ENCODE assay signal across 12 mouse cellular contexts in the genomic region with DNA sequence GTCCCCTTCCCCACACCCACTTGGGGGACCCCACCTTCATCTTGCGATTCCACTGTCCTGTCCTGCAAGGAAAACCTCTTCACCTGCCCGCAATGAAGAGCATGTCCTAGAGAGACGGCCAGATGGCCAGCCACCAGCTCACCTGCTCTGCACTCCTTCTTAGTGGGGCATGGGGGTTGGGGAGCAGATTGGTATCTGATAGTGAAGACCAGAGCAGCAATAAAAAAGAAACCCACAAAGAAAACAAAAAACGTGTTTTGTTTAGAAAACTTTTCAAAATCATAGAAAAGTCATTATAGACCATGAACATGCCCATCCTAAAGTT. TPM values are rescaled to one million over a fixed set of nuclear protein-coding genes. Genes with fewer than 3 reads are reported as not detected.
A peak's percentile ranks its signal among the peaks of the same experiment; 100 is the strongest.
DNase-seq lines count a peak whose midpoint lies in the region; ATAC-seq and TF ChIP-seq lines count a peak whose summit lies in the region.
"Had no signal": no experiment of that assay in that cellular context is flagged by ENCODE, and none has a peak within 500 bp of the region (broad histone marks: within the 10 kb centered on the region; RNA-seq: fewer than 3 reads in every experiment).

No protein-coding gene starts in this region.

- no peaks in the 10 kb centered on the region for H3K36me3 ChIP-seq in heart, embryonic 14.5 days (ENCODE audit: control insufficient read depth, insufficient read depth, low read length)
- peaks cover 0 to 8% of the 10 kb centered on the region in 2 experiments; a peak in 2 of 4 replicates for H3K36me3 ChIP-seq in MEL (ENCODE audit: control insufficient read depth in 1 of 2, insufficient read depth in 2 of 2, low read length in 2 of 2)
- no peaks in the 10 kb centered on the region for H3K36me3 ChIP-seq in forebrain, embryonic 14.5 days (ENCODE audit: control insufficient read depth, insufficient read depth, low read length)
- H3K36me3 ChIP-seq in liver, postnatal 0 days (replicated peaks; ENCODE audit: insufficient read depth, low read length) = no peaks in the 10 kb centered on the region

- H3K4me1 ChIP-seq in heart, embryonic 14.5 days (ENCODE audit: control insufficient read depth in 2 of 2, insufficient read depth in 2 of 2, low read length in 2 of 2) = peaks cover 6 to 7% of the 10 kb centered on the region in 2 experiments; a peak in 2 of 4 replicates
- peaks cover 8 to 15% of the 10 kb centered on the region in 2 experiments for H3K4me1 ChIP-seq in MEL (ENCODE audit: control insufficient read depth in 1 of 2, insufficient read depth in 2 of 2, low read length in 2 of 2)
- 0 out of 2 replicates have a peak, but pooled peaks cover 5% of the 10 kb centered on the region for H3K4me1 ChIP-seq in forebrain, embryonic 14.5 days (ENCODE audit: control insufficient read depth, insufficient read depth, low read length)
- H3K4me1 ChIP-seq in liver, postnatal 0 days (ENCODE audit: insufficient read depth) = peaks cover 8% of the 10 kb centered on the region

- TF ChIP-seq POLR2A in MEL (IDR thresholded peaks at IDR 0.05; ENCODE audit: control insufficient read depth in 1 of 2, insufficient read depth in 1 of 2, low read depth in 1 of 2, low read length in 2 of 2, poor library complexity in 1 of 2) = no peak

- H3K79me2 ChIP-seq in MEL (ENCODE audit: control insufficient read depth, insufficient read depth, low read length, poor library complexity) = no peaks in the 10 kb centered on the region

- TF ChIP-seq EP300 in MEL (IDR thresholded peaks at IDR 0.05; ENCODE audit: low read depth in 1 of 2, low read length in 2 of 2) = no peak
- no peak for TF ChIP-seq EP300 in liver, postnatal 0 days (IDR thresholded peaks at IDR 0.05; ENCODE audit: low read depth)

- no peak for TF ChIP-seq RAD21 in MEL (IDR thresholded peaks at IDR 0.05; ENCODE audit: low read depth, low read length)

- no peak overlapping the region for H3K27ac ChIP-seq in heart, embryonic 14.5 days (replicated peaks in 1 of 2; ENCODE audit: control insufficient read depth in 1 of 2, insufficient read depth in 1 of 2, low read depth in 2 of 2, low read length in 2 of 2)
- peak overlapping the region; percentile 72 for H3K27ac ChIP-seq in MEL (ENCODE audit: control insufficient read depth, low read depth, low read length)
- no peak overlapping the region for H3K27ac ChIP-seq in forebrain, embryonic 14.5 days (ENCODE audit: low read depth, low read length)
- H3K27ac ChIP-seq in liver, postnatal 0 days (ENCODE audit: low read depth) = no peak overlapping the region
- H3K27ac ChIP-seq: macrophage had no signal

- no peak for TF ChIP-seq CTCF in MEL (IDR thresholded peaks at IDR 0.05 in 2 of 3, conservative IDR thresholded peaks at IDR 0.05 in 1 of 3; ENCODE audit: control insufficient read depth in 1 of 3, insufficient read depth in 1 of 3, low read depth in 2 of 3, low read length in 3 of 3, poor library complexity in 1 of 3, severe bottlenecking in 1 of 3)
- TF ChIP-seq CTCF in liver, postnatal 0 days (IDR thresholded peaks at IDR 0.05; ENCODE audit: low read depth) = no peak

- no peak overlapping the region for H3K9ac ChIP-seq in heart, embryonic 14.5 days (ENCODE audit: low read length)
- H3K9ac ChIP-seq in MEL (ENCODE audit: control insufficient read depth, low read depth, low read length, poor library complexity, severe bottlenecking) = peak overlapping the region; percentile 41
- H3K9ac ChIP-seq in forebrain, embryonic 14.5 days (ENCODE audit: low read length) = peak overlapping the region; percentile 43; the same call in 1 of the 2 replicates
- H3K9ac ChIP-seq in liver, postnatal 0 days (replicated peaks) = no peak overlapping the region

- H3K4me2 ChIP-seq in heart, embryonic 14.5 days (ENCODE audit: low read length) = peak overlapping the region; percentile 49
- H3K4me2 ChIP-seq in forebrain, embryonic 14.5 days (ENCODE audit: low read length) = peak overlapping the region; percentile 37
- H3K4me2 ChIP-seq in liver, postnatal 0 days (ENCODE audit: low read depth, low read length) = peak overlapping the region; percentile 56

- H3K4me3 ChIP-seq in heart, embryonic 14.5 days (ENCODE audit: control insufficient read depth in 1 of 2, insufficient read depth in 1 of 2, low read depth in 1 of 2, low read length in 2 of 2) = peak overlapping the region in 1 of 2 experiments; percentile 15; a peak in 2 of 4 replicates
- peak overlapping the region; percentile 41 to 57 for H3K4me3 ChIP-seq in MEL (ENCODE audit: control insufficient read depth in 1 of 2, insufficient read depth in 1 of 2, low read depth in 2 of 2, low read length in 2 of 2)
- H3K4me3 ChIP-seq in forebrain, embryonic 14.5 days (ENCODE audit: low read depth, low read length) = peak overlapping the region; percentile 10; the same call in 1 of the 2 replicates
- H3K4me3 ChIP-seq in liver, postnatal 0 days (ENCODE audit: low read depth, low read length) = peak overlapping the region; percentile 29
- H3K4me3 ChIP-seq: erythroblast, embryonic 14.5 days had no signal

- peaks cover 47% of the 10 kb centered on the region for H3K27me3 ChIP-seq in heart, embryonic 14.5 days (ENCODE audit: control insufficient read depth, insufficient read depth, low read length)
- H3K27me3 ChIP-seq in MEL (ENCODE audit: control insufficient read depth in 1 of 2, insufficient read depth in 2 of 2, low read length in 2 of 2) = no peaks in the 10 kb centered on the region
- 0 out of 2 replicates have a peak, but pooled peaks cover 5% of the 10 kb centered on the region for H3K27me3 ChIP-seq in forebrain, embryonic 14.5 days (replicated peaks; ENCODE audit: control insufficient read depth, insufficient read depth, low read length)
- peaks cover 22% of the 10 kb centered on the region for H3K27me3 ChIP-seq in liver, postnatal 0 days (ENCODE audit: insufficient read depth, low read length)
- H3K27me3 ChIP-seq: CH12.LX had no signal

- no peaks in the 10 kb centered on the region for H3K9me3 ChIP-seq in heart, embryonic 14.5 days (ENCODE audit: control insufficient read depth, low read length)
- no peaks in the 10 kb centered on the region for H3K9me3 ChIP-seq in MEL (replicated peaks; ENCODE audit: insufficient read depth, low read length)
- no peaks in the 10 kb centered on the region for H3K9me3 ChIP-seq in forebrain, embryonic 14.5 days (replicated peaks; ENCODE audit: control insufficient read depth, low read length)
- no peaks in the 10 kb centered on the region for H3K9me3 ChIP-seq in liver, postnatal 0 days (ENCODE audit: low read length)

- no peak for ATAC-seq in heart, embryonic 14.5 days (ENCODE audit: insufficient number of reproducible peaks, insufficient read depth, low FRiP score, low read depth)
- no peak for ATAC-seq in forebrain, embryonic 14.5 days
- ATAC-seq in liver, postnatal 0 days = no peak

- DNase-seq in heart, adult 11 months = no peak
- peak; percentile 48 for DNase-seq in MEL (ENCODE audit: low read depth, low spot score)
- no peak for DNase-seq in forebrain, embryonic 14.5 days (ENCODE audit: low spot score)
- no peak for DNase-seq in liver, postnatal 0 days
- no peak for DNase-seq in right cerebral cortex, postnatal 36 days (ENCODE audit: low spot score in 2 of 2)
- no peak for DNase-seq in thymus, postnatal 25 days
- DNase-seq in right cerebral cortex, adult 18-20 months = no peak

- WGBS in heart, embryonic 14.5 days = 3% methylated on average over 4 of the region's 4 CpGs
- WGBS in forebrain, embryonic 14.5 days = 21% methylated on average over 4 of the region's 4 CpGs
- WGBS in liver, postnatal 0 days (ENCODE audit: insufficient replicate concordance) = 16% methylated on average over 4 of the region's 4 CpGs

TF ChIP-seq in MEL, 35 proteins besides CTCF, POLR2A, EP300 and RAD21:
- no peak for TF ChIP-seq BHLHE40 (IDR thresholded peaks at IDR 0.05; ENCODE audit: borderline replicate concordance, low read depth, low read length)
- TF ChIP-seq MXI1 (IDR thresholded peaks at IDR 0.05; ENCODE audit: low read depth, low read length) = no peak
- no peak for TF ChIP-seq ZMIZ1 (IDR thresholded peaks at IDR 0.05; ENCODE audit: low read depth, low read length)
- TF ChIP-seq SIN3A (IDR thresholded peaks at IDR 0.05; ENCODE audit: low read length) = no peak
- TF ChIP-seq POLR2AphosphoS5 (IDR thresholded peaks at IDR 0.05; ENCODE audit: borderline replicate concordance, low read depth, low read length) = no peak
- no peak for TF ChIP-seq USF1 (IDR thresholded peaks at IDR 0.05; ENCODE audit: low read depth, low read length)
- no peak for TF ChIP-seq MYC (IDR thresholded peaks at IDR 0.05; ENCODE audit: low read depth, low read length)
- TF ChIP-seq MEF2A (IDR thresholded peaks at IDR 0.05; ENCODE audit: extremely low read depth, insufficient replicate concordance, low read depth, low read length, poor library complexity, severe bottlenecking) = no peak
- no peak for TF ChIP-seq NRF1 (IDR thresholded peaks at IDR 0.05; ENCODE audit: insufficient read depth, low read depth, low read length, poor library complexity, severe bottlenecking)
- no peak for TF ChIP-seq ZC3H11A (IDR thresholded peaks at IDR 0.05; ENCODE audit: low read depth, low read length)
- no peak for TF ChIP-seq ZNF384 (IDR thresholded peaks at IDR 0.05; ENCODE audit: low read depth, low read length)
- TF ChIP-seq JUND (IDR thresholded peaks at IDR 0.05; ENCODE audit: low read depth, low read length) = no peak
- no peak for TF ChIP-seq MAFK (IDR thresholded peaks at IDR 0.05; ENCODE audit: borderline replicate concordance, low read depth, low read length)
- TF ChIP-seq E2F4 (IDR thresholded peaks at IDR 0.05; ENCODE audit: borderline replicate concordance, low read depth, low read length) = no peak
- no peak for TF ChIP-seq RCOR1 (IDR thresholded peaks at IDR 0.05; ENCODE audit: low read depth, low read length)
- TF ChIP-seq ELF1 (IDR thresholded peaks at IDR 0.05; ENCODE audit: low read depth, low read length) = no peak
- TF ChIP-seq MYB (IDR thresholded peaks at IDR 0.05; ENCODE audit: low read depth, low read length) = no peak
- TF ChIP-seq USF2 (IDR thresholded peaks at IDR 0.05; ENCODE audit: borderline replicate concordance in 1 of 2, insufficient read depth in 1 of 2, low read depth in 1 of 2, low read length in 2 of 2) = no peak
- TF ChIP-seq SMC3 (IDR thresholded peaks at IDR 0.05; ENCODE audit: low read depth, low read length) = no peak

RNA-seq across cellular contexts. Expression of a gene that starts 40.4 kb away (rescaled TPM):
- 0.43 TPM in 1 of 2 replicates, not detected in the other for polyA plus RNA-seq in heart, embryonic 14.5 days (2014; fragmentation: Nextera tagmentation; extraction: Ambion mirVana)
- 0.12 TPM in 1 of 2 replicates, not detected in the other for total RNA-seq in MEL (2012; rRNA removed)
- polyA plus RNA-seq in MEL (2012; ENCODE audit: insufficient read depth in 1 of 2, insufficient read length in 2 of 2, low read depth in 1 of 2, low replicate concordance in 2 of 2, missing spikeins in 1 of 2) = not detected
- 85.1 and 102 TPM in 2 replicates for polyA plus RNA-seq in forebrain, embryonic 14.5 days (2014; fragmentation: Nextera tagmentation; extraction: Ambion mirVana)
- polyA plus RNA-seq in liver, postnatal 0 days (2015; fragmentation: Nextera tagmentation; extraction: Ambion mirVana) = 1.7 and 2.8 TPM in 2 replicates
- total RNA-seq: adrenal gland, postnatal 36 days had no signal

Comparison
In these comparisons a context has a peak if more than half of its experiments do, and no peak if none do; other contexts are left out.
1. H3K9ac ChIP-seq: peak in MEL (single experiment) and forebrain, embryonic 14.5 days (single experiment); none in heart, embryonic 14.5 days (single experiment) and liver, postnatal 0 days (single experiment).
2. RNA of a gene that starts 40.4 kb away (polyA plus RNA-seq): 85.1 to 102 TPM in forebrain, embryonic 14.5 days; 1.7 to 2.8 TPM in liver, postnatal 0 days, 0.43 TPM in heart, embryonic 14.5 days and not detected in MEL; every median in the first group is over 10 times any median in the second.
3. Peak in every context shown above with its lines, with median percentiles within 50 percentile points of each other: H3K4me2 ChIP-seq.